Mouse (Mus musculus) c-Kit-positive CD71-positive TER-119-positive erythroid progenitor cells, embryonic 14.5 days (primary cell): Measurements from ENCODE around the gene Psrc1.

ENCODE experiments used
- DNase-seq: peaks from one replicate; pipeline ENCODE4 v3.0.0-alpha.2; 2013; ENCODE audit warnings: low spot score

The Psrc1 gene

DNA sequence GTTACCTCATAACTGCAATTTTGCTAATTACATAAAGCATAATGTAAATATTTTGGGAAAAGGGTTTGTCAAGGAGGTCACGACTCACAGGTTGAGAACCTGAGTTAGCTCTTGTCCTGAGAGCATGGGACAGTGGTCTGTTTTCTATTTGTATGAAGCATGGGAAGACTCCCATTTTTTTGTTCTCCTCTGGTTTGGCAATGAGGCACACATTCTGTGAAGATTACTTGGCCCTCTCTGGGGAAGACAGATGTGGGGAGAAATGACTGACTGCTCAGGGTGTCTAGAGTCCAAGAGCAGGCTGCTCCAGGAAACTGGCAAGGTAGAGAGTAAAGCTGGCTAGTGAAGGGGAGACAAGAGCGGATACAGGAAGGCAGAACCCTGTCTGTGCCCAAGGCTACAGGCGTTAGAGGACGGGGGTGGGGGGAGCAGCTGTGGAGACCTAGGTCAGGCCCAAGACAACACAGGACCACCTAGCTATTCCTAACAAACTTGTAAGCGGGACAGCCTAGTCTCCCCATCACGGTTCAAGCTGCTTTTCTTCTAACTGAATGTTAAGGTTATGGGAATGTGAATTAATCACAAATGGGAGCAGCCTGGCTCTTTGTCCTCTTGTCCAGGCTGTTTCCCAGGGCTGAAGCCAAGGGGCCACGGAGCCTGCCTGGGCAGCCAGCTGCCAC lies 41.4 kb downstream of the Psrc1 start:
- DNase-seq: no peak

- DNase-seq: no peak
These were observed 42.0 kb downstream of the Psrc1 start for GRCm38 (mm10) chr3:108425624-108426018.

GRCm38 (mm10) chr3:108432542-108433187 lies 49.0 kb downstream of the Psrc1 start:
- no peak for DNase-seq

GRCm38 (mm10) chr3:108433188-108433880 lies 49.7 kb downstream of the Psrc1 start:
- no peak for DNase-seq

- DNase-seq: no peak
These were observed 50.3 kb downstream of the Psrc1 start for GRCm38 (mm10) chr3:108433881-108434495.

DNA sequence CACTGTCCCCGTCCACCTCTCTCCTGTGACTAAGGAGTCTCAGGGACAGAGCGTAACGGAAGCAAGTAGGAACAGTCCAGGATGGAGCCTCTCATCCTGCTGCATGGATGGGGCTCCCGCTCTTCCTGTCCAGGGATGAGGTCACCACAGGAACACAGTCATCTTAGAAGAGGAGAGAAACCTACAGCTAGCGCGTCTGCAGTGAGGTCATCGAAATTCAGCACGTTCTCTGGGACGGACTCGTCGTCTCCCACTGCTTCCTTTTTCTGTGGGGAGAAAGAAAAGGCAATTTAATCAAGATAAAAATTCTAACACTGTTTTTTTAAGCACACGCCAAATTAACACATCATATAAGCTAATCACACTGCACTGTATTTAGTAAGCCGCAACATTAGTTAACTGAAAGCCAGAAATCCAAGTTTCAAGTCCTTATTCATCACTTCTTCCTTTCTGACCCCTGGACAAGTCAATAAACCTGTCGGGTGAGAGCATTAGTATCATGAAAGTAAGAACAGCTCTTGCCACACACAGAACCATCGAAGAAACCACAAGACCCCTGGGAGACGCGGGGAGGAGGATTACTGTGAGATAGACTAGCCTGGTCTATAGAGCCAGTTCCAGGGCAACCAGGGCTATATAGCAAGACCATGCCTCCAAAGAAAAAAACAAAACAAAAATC lies 52.2 kb downstream of the Psrc1 start:
- no peak for DNase-seq

DNA sequence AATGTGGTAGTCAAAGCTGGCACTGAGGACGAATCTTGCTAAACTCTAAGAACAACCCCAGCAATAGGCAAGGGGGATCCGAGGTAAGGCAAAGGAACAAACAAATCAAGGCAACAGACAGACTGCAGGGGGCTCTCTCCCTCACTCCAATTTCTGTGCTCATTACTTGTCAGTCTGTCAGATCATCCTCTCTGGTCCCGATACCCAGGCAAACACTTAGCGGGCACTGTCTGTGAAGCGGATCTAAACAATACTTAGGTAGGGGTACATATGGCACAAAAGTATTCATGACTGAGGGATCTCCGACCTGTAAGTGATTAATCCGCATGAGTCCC lies 52.7 kb downstream of the Psrc1 start:
- DNase-seq: no peak
